Mouse (Mus musculus) embryonic facial prominence, embryonic 11.5 days (tissue): ENCODE data around the gene Tnfrsf1a. TPM values are rescaled to one million over a fixed set of nuclear protein-coding genes. Genes with fewer than 3 reads are reported as not detected.

ENCODE experiments used
- ATAC-seq: fragments of 200-750 bp; cut with Nextera tagmentation; replicated peaks from 2 replicates; pipeline ENCODE4 v1.8.0; 2017; ENCODE audit warnings: low read depth; ENCODE audit not compliant: insufficient number of reproducible peaks, low FRiP score, low TSS enrichment
- DNase-seq: peaks from one replicate; pipeline ENCODE4 v3.0.0-alpha.2; 2015; ENCODE audit warnings: low spot score
- H3K27ac ChIP-seq: fragments of 300-500 bp; sonication (generic); replicated peaks from 2 replicates; pipeline ENCODE4 v1.5.1; 2014; ENCODE audit warnings: mild to moderate bottlenecking, low read depth, low read length, control low read depth
- H3K27me3 ChIP-seq: fragments of 300-500 bp; sonication (generic); 2 replicates; pipeline ENCODE4 v1.6.1; 2014; ENCODE audit warnings: mild to moderate bottlenecking, low read length, moderate library complexity, mixed read lengths; ENCODE audit not compliant: control insufficient read depth, insufficient read depth
- H3K36me3 ChIP-seq: fragments of 300-500 bp; sonication (generic); replicated peaks from 2 replicates; pipeline ENCODE4 v1.6.1; 2014; ENCODE audit warnings: low read depth, mild to moderate bottlenecking, low read length, moderate library complexity, mixed read lengths; ENCODE audit not compliant: control insufficient read depth, insufficient read depth
- H3K4me1 ChIP-seq: fragments of 300-500 bp; sonication (generic); 2 replicates; pipeline ENCODE4 v1.6.1; 2014; ENCODE audit warnings: low read length, mixed read lengths; ENCODE audit not compliant: control insufficient read depth, insufficient read depth
- H3K4me2 ChIP-seq: fragments of 300-500 bp; sonication (generic); 2 replicates; pipeline ENCODE4 v1.6.1; 2014; ENCODE audit warnings: low read depth, mild to moderate bottlenecking, control low read depth, low read length, moderate library complexity
- H3K4me3 ChIP-seq: fragments of 300-500 bp; sonication (generic); 2 replicates; pipeline ENCODE4 v1.5.1; 2014; ENCODE audit warnings: low read depth, low read length, control low read depth
- H3K9ac ChIP-seq: fragments of 300-500 bp; sonication (generic); replicated peaks from 2 replicates; pipeline ENCODE4 v1.6.1; 2014; ENCODE audit warnings: mild to moderate bottlenecking, control low read depth, low read length
- H3K9me3 ChIP-seq: fragments of 300-500 bp; sonication (generic); replicated peaks from 2 replicates; pipeline ENCODE4 v1.6.1; 2016; ENCODE audit warnings: mild to moderate bottlenecking, low read length, inconsistent platforms, mixed read lengths; ENCODE audit not compliant: control insufficient read depth
- WGBS: fragments of 180-500 bp; shearing (Covaris S2); extraction: QIAGEN DNeasy Blood & Tissue Kit; methylation state at CpG from one replicate; pipeline ENCODE4 v1.1.7; 2014; 5-methylcytosine and 5-hydroxymethylcytosine counted together
- polyA plus RNA-seq: library from polyadenylated mRNA; unstranded; fragments of >200 nt; fragmentation: Nextera tagmentation; extraction: Ambion mirVana; gene quantifications from 2 replicates; pipeline ENCODE4 v1.2.1, GENCODE M21; 2014

Gene Tnfrsf1a
- polyA plus RNA-seq, 1 experiment from 2014 or later = 39.5 TPM

DNA sequence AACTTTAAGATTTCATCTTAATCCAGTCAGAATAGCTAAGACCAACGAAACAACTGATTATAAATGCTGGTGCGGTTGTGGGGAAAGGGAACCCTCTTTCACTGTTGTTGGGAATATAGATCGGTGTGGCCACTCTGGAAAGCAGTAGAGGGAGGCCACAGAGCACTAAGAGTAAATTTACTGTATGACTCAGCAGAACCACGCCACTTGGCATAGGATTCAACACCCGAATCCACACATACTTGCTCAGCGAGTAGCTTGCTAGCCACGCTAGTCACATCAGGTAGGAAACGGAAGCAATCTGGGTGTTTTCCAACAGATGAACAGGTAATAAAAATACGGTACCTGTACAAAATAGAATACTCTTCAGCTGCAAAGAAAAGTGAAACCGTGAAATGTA, 58.5 kb downstream of the Tnfrsf1a start:
- Histone ChIP-seq H3K36me3 (no peaks in the 10 kb centered on the region), H3K4me3 (no peak overlapping the region), H3K27me3 (no peaks in the 10 kb centered on the region), H3K9me3 (no peaks in the 10 kb centered on the region), H3K4me2 (no peak overlapping the region), H3K9ac (no peak overlapping the region), H3K27ac (no peak overlapping the region), H3K4me1 (no peaks in the 10 kb centered on the region)
- no peak for ATAC-seq
- 92% methylated on average over 10 of the region's 10 CpGs for WGBS
- no peak for DNase-seq

DNA sequence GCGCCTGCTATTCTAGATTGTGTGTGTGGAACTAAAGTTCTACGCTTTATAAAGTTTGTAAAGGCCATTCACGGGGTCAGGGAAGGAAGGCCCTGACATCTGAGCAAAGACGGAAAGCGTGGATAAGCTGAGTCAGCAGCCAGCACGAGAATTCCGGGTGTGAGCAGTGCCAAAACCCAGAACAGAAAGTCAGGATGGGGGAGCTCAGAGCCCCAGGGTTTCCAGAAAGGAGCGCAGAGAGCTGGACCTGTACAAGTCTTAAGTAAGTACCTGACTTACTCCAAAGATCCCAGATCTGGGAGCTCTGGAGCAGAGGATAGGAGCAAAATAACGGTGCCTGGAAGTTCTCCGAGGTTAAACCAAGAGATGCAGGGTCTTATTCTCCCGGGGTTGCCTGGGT, 61.4 kb downstream of the Tnfrsf1a start:
- Histone ChIP-seq H3K27ac (no peak overlapping the region), H3K9ac (no peak overlapping the region), H3K27me3 (no peaks in the 10 kb centered on the region), H3K4me2 (no peak overlapping the region), H3K36me3 (no peaks in the 10 kb centered on the region), H3K4me1 (no peaks in the 10 kb centered on the region), H3K9me3 (no peaks in the 10 kb centered on the region), H3K4me3 (no peak overlapping the region)
- DNase-seq (no peak), ATAC-seq (no peak)
- 72% methylated on average over 11 of the region's 11 CpGs for WGBS

DNA sequence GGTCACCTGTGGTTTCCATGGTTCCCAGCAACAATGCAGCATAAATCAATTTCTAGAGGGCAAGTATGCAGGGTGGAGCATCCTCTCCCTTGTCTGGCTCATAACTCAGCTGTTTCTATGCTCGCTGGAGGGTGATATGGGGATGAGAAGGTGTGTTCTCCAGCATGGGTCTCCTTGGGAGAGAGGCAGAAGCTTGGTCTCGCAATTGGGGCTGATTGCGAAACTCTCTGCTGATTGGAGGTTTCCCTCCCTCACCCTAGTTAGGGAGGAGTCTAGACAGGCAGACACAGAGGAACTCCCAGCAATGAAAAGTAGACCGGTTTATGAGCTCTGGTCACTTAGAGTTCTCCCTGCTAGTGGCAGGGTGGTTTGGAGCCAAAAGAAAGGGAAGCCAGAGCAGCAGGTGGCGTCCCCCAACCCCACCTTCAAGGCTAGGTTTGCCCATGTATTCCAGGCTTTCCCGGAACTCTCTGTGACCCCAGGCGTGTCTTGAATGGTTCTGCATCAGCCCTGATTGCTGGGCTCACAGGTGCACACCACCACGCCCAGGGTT, 61.9 kb downstream of the Tnfrsf1a start:
- Histone ChIP-seq H3K4me3 (no peak overlapping the region), H3K36me3 (no peaks in the 10 kb centered on the region), H3K4me2 (no peak overlapping the region), H3K9ac (no peak overlapping the region), H3K9me3 (no peaks in the 10 kb centered on the region), H3K27ac (no peak overlapping the region), H3K27me3 (no peaks in the 10 kb centered on the region), H3K4me1 (no peaks in the 10 kb centered on the region)
- ATAC-seq (no peak), DNase-seq (no peak)
- 60% methylated on average over 8 of the region's 8 CpGs for WGBS

DNA sequence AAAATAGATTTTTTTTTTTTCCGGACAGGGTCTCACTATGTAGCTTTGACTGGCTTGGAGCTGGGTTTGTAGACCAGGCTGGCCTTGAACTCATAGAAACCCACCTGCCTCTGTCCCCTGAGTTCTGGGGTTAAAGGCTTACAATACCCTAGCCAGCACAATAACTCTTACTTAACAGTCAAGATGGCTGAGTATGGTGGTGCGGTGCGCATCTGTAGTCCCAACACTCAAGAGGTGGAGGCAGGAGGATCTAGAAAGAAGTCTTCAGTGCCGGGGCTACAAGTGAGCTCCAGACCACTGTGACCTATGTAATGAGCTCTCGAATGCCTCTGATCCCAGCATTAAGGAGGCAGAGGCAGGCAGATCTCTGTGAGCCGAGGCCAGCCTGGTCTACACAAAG, 62.5 kb downstream of the Tnfrsf1a start:
- Histone ChIP-seq H3K9ac (no peak overlapping the region), H3K36me3 (no peaks in the 10 kb centered on the region), H3K27me3 (no peaks in the 10 kb centered on the region), H3K4me2 (no peak overlapping the region), H3K4me3 (no peak overlapping the region), H3K9me3 (no peaks in the 10 kb centered on the region), H3K4me1 (no peaks in the 10 kb centered on the region), H3K27ac (no peak overlapping the region)
- 93% methylated on average over 6 of the region's 6 CpGs for WGBS
- no peak for ATAC-seq
- DNase-seq = no peak

Other genes with a start within 250 kb of the Tnfrsf1a start
- gene Nop2, start 217.5 kb upstream of the Tnfrsf1a start, polyA plus RNA-seq = 66.3 and 69.8 TPM in 2 replicates
- 7.0 and 10.3 TPM in 2 replicates for gene Iffo1, start 204.1 kb upstream of the Tnfrsf1a start, polyA plus RNA-seq
- 2,314 and 2,539 TPM in 2 replicates for gene Gapdh, start 182.9 kb upstream of the Tnfrsf1a start, polyA plus RNA-seq
- gene Ncapd2, start 157.7 kb upstream of the Tnfrsf1a start, polyA plus RNA-seq = 135 and 136 TPM in 2 replicates
- gene Mrpl51, start 157.6 kb upstream of the Tnfrsf1a start, polyA plus RNA-seq = 205 and 217 TPM in 2 replicates
- gene Vamp1, start 133.8 kb upstream of the Tnfrsf1a start, polyA plus RNA-seq = 1.2 and 1.4 TPM in 2 replicates
- gene Tapbpl, start 117.5 kb upstream of the Tnfrsf1a start, polyA plus RNA-seq = 1.0 and 1.1 TPM in 2 replicates
- gene Cd27, start 112.4 kb upstream of the Tnfrsf1a start, polyA plus RNA-seq = 0.22 TPM in 1 of 2 replicates, not detected in the other
- gene Tuba3a, start 63.3 kb upstream of the Tnfrsf1a start, polyA plus RNA-seq = 0.22 TPM in 1 of 2 replicates, not detected in the other
- 22.8 and 24.3 TPM in 2 replicates for gene Ltbr, start 35.5 kb upstream of the Tnfrsf1a start, polyA plus RNA-seq
- gene Scnn1a, start 28.7 kb upstream of the Tnfrsf1a start, polyA plus RNA-seq = 0.88 and 1.1 TPM in 2 replicates
- gene Plekhg6, start 31.4 kb downstream of the Tnfrsf1a start, polyA plus RNA-seq = 0.08 and 0.20 TPM in 2 replicates
- 55.3 and 55.4 TPM in 2 replicates for gene Cd9, start 145.4 kb downstream of the Tnfrsf1a start, polyA plus RNA-seq
- 6.7 and 8.0 TPM in 2 replicates for gene Vwf, start 197.4 kb downstream of the Tnfrsf1a start, polyA plus RNA-seq